Mouse (Mus musculus): ENCODE measurements at regions not wholly inside any gene's neighbourhood (a gene's known extent, or its start where the extent isn't known, plus 50 kb on each side); places are given as distances from the start of the nearest gene placed in this dataset.

- H3K4me1 ChIP-seq (replicated peaks): peaks cover 20% of the 10 kb centered on the region
- H3K27me3 ChIP-seq (ENCODE audit: insufficient read depth, poor library complexity, severe bottlenecking): peaks cover 55% of the 10 kb centered on the region
- DNase-seq (ENCODE audit: low spot score): no peak
- H3K27ac ChIP-seq: no peak overlapping the region
- no peak overlapping the region for H3K4me3 ChIP-seq
- no peaks in the 10 kb centered on the region for H3K9me3 ChIP-seq
- no peaks in the 10 kb centered on the region for H3K36me3 ChIP-seq
- 90% methylated on average over 7 of the region's 7 CpGs for WGBS
Observed at GRCm38 (mm10) chr9:46396591-46396990, 76.8 kb upstream of the 4931429L15Rik start.

- Histone ChIP-seq H3K9me3 (no peaks in the 10 kb centered on the region), H3K27me3 (ENCODE audit: insufficient read depth, poor library complexity, severe bottlenecking) (peaks cover 68% of the 10 kb centered on the region), H3K36me3 (no peaks in the 10 kb centered on the region), H3K4me3 (no peak overlapping the region), H3K4me1 (replicated peaks) (peaks cover 20% of the 10 kb centered on the region), H3K27ac (no peak overlapping the region; the same call in 1 of the 2 replicates)
- WGBS: 60% methylated on average over 14 of the region's 14 CpGs
- DNase-seq (ENCODE audit: low spot score): no peak
Observed at GRCm38 (mm10) chr9:46395156-46395765, 75.5 kb upstream of the 4931429L15Rik start.

GRCm38 (mm10) chr9:46394239-46394638 lies 74.5 kb upstream of the 4931429L15Rik start:
- H3K27me3 ChIP-seq (ENCODE audit: insufficient read depth, poor library complexity, severe bottlenecking): peaks cover 73% of the 10 kb centered on the region
- H3K27ac ChIP-seq: 0 out of 2 replicates have a peak overlapping the region, but pooled peaks have one; percentile 9
- DNase-seq (ENCODE audit: low spot score): no peak
- peaks cover 30% of the 10 kb centered on the region for H3K4me1 ChIP-seq (replicated peaks)
- whole genome bisulfite sequencing: 80% methylated on average over 7 of the region's 7 CpGs
- H3K9me3 ChIP-seq: no peaks in the 10 kb centered on the region
- no peak overlapping the region for H3K4me3 ChIP-seq
- no peaks in the 10 kb centered on the region for H3K36me3 ChIP-seq

GRCm38 (mm10) chr9:46392641-46393321 lies 73.0 kb upstream of the 4931429L15Rik start:
- Histone ChIP-seq H3K4me1 (replicated peaks) (peaks cover 40% of the 10 kb centered on the region), H3K9me3 (no peaks in the 10 kb centered on the region), H3K27me3 (ENCODE audit: insufficient read depth, poor library complexity, severe bottlenecking) (peaks cover 68% of the 10 kb centered on the region), H3K27ac (0 out of 2 replicates have a peak overlapping the region, but pooled peaks have one; percentile 18), H3K4me3 (no peak overlapping the region), H3K36me3 (no peaks in the 10 kb centered on the region)
- DNase-seq (ENCODE audit: low spot score): peak; percentile 62
- 7% methylated on average over 23 of the region's 23 CpGs for WGBS

- H3K27me3 ChIP-seq (ENCODE audit: insufficient read depth, poor library complexity, severe bottlenecking): peaks cover 48% of the 10 kb centered on the region
- peaks cover 9% of the 10 kb centered on the region; the same call in 1 of the 2 replicates for H3K9me3 ChIP-seq
- H3K4me3 ChIP-seq: peak overlapping the region; percentile 59
- DNase-seq (ENCODE audit: low spot score): peak; percentile 52
- no peaks in the 10 kb centered on the region for H3K36me3 ChIP-seq
- peak overlapping the region; percentile 91 for H3K27ac ChIP-seq
- H3K4me1 ChIP-seq (replicated peaks): peaks cover 31% of the 10 kb centered on the region
- 11% methylated on average over 9 of the region's 9 CpGs for WGBS
Observed at GRCm38 (mm10) chr9:46389741-46390140, 70.0 kb upstream of the 4931429L15Rik start.

- Histone ChIP-seq H3K27me3 (ENCODE audit: insufficient read depth, poor library complexity, severe bottlenecking) (peaks cover 40% of the 10 kb centered on the region), H3K27ac (peak overlapping the region; percentile 91), H3K36me3 (no peaks in the 10 kb centered on the region), H3K4me3 (peak overlapping the region; percentile 59), H3K4me1 (replicated peaks) (peaks cover 29% of the 10 kb centered on the region), H3K9me3 (peaks cover 9% of the 10 kb centered on the region; the same call in 1 of the 2 replicates)
- peak; percentile 69 for DNase-seq (ENCODE audit: low spot score)
- 28% methylated on average over 17 of the region's 17 CpGs for WGBS
Observed at GRCm38 (mm10) chr9:46388677-46389676, 69.2 kb upstream of the 4931429L15Rik start.

- 89% methylated on average over 3 of the region's 3 CpGs for WGBS
- Histone ChIP-seq H3K4me3 (no peak overlapping the region), H3K36me3 (no peaks in the 10 kb centered on the region), H3K27ac (no peak overlapping the region), H3K4me1 (replicated peaks) (peaks cover 23% of the 10 kb centered on the region), H3K27me3 (ENCODE audit: insufficient read depth, poor library complexity, severe bottlenecking) (peaks cover 16% of the 10 kb centered on the region), H3K9me3 (peaks cover 9% of the 10 kb centered on the region; the same call in 1 of the 2 replicates)
- DNase-seq (ENCODE audit: low spot score): no peak
Observed at GRCm38 (mm10) chr9:46386333-46386732, 66.5 kb upstream of the 4931429L15Rik start.

GRCm38 (mm10) chr9:46381342-46381741 lies 61.6 kb upstream of the 4931429L15Rik start:
- H3K4me3 ChIP-seq: no peak overlapping the region
- no peak overlapping the region for H3K27ac ChIP-seq
- 72% methylated on average over 4 of the region's 4 CpGs for WGBS
- peaks cover 7% of the 10 kb centered on the region; the same call in 1 of the 2 replicates for H3K4me1 ChIP-seq (replicated peaks)
- 0 out of 2 replicates have a peak, but pooled peaks cover 3% of the 10 kb centered on the region for H3K27me3 ChIP-seq (ENCODE audit: insufficient read depth, poor library complexity, severe bottlenecking)
- peaks cover 6% of the 10 kb centered on the region; the same call in 1 of the 2 replicates for H3K9me3 ChIP-seq
- DNase-seq (ENCODE audit: low spot score): no peak
- H3K36me3 ChIP-seq: no peaks in the 10 kb centered on the region

- 0 out of 2 replicates have a peak, but pooled peaks cover 4% of the 10 kb centered on the region for H3K9me3 ChIP-seq
- 81% methylated on average over 11 of the region's 11 CpGs for WGBS
- H3K27ac ChIP-seq: no peak overlapping the region
Observed at GRCm38 (mm10) chr9:46379453-46379852, 59.7 kb upstream of the 4931429L15Rik start.

GRCm38 (mm10) chr9:46378339-46378738 lies 58.6 kb upstream of the 4931429L15Rik start:
- no peak overlapping the region for H3K27ac ChIP-seq
- no peaks in the 10 kb centered on the region for H3K36me3 ChIP-seq
- no peak for DNase-seq (ENCODE audit: low spot score)
- H3K9me3 ChIP-seq: 0 out of 2 replicates have a peak, but pooled peaks cover 4% of the 10 kb centered on the region
- H3K4me1 ChIP-seq (replicated peaks): peaks cover 5% of the 10 kb centered on the region; the same call in 1 of the 2 replicates
- H3K4me3 ChIP-seq: no peak overlapping the region
- 80% methylated on average over 3 of the region's 3 CpGs for WGBS
- H3K27me3 ChIP-seq (ENCODE audit: insufficient read depth, poor library complexity, severe bottlenecking): 0 out of 2 replicates have a peak, but pooled peaks cover 3% of the 10 kb centered on the region

More at GRCm38 (mm10) chr9:46379453-46379852, 59.7 kb upstream of the 4931429L15Rik start:
- Histone ChIP-seq H3K36me3 (no peaks in the 10 kb centered on the region), H3K27me3 (ENCODE audit: insufficient read depth, poor library complexity, severe bottlenecking) (0 out of 2 replicates have a peak, but pooled peaks cover 3% of the 10 kb centered on the region), H3K4me3 (no peak overlapping the region), H3K4me1 (replicated peaks) (peaks cover 7% of the 10 kb centered on the region; the same call in 1 of the 2 replicates)
- no peak for DNase-seq (ENCODE audit: low spot score)
